Mouse (Mus musculus) heart, postnatal 36 days (tissue): Measurements from ENCODE around the gene Socs7. TPM values are rescaled to one million over a fixed set of nuclear protein-coding genes. Genes with fewer than 3 reads are reported as not detected.
A peak's percentile ranks its signal among the peaks of the same experiment; 100 is the strongest.

ENCODE experiments used
- DNase-seq, 2 experiments: peaks; one replicate each; pipeline ENCODE4 v3.0.0; 2021 to 2022
- intact Hi-C: fragments of 180-260 bp; cut with DNase I; formaldehyde crosslinking; loops from one replicate; pipeline ENCODE4 v1.15.1; 2025
- total RNA-seq, 2 experiments: library from RNA; stranded (reverse); gene quantifications; 2 replicates each; pipeline ENCODE4 v1.2.3; 2021

The Socs7 gene
- total RNA-seq, 2 experiments from 2014 or later, result 18.3 to 19.6 TPM

DNA sequence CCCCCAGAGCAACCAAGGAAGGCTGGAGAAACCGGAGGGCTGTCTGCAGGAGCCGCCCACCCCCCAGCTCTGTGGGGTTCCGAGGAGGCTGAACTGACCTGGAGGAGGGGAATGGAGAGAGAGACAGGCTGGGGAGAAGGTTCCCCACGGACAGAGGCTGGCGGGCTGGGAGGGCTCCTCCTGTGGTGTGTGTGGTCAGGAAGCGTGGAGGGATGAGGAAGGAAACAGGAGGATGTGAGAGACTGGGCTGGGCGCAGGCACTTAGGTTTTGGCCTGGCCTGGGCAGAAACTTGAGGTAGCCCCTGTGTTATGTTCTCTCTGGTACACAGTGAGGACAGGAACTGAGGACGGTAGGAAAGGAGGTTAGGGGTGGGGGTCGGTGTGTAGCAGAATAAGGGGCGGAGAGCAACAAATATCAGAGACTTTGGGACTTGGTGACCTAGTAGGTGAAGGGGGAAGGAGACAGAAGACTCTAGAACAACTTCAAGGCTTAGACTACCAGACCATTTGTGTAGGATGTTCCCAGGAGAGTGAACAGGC, 50.5 kb downstream of the Socs7 start:
- DNase-seq, result peak in 1 of 2 experiments; percentile 34
- intact Hi-C loops, result no loop called here

GRCm38 (mm10) chr11:97415330-97415711, 53.0 kb downstream of the Socs7 start, which contains the start of gene Arhgap23:
Gene Arhgap23, plus strand, starts transcription at chr11:97415533.
- peak; percentile 77 to 81 for DNase-seq

DNA sequence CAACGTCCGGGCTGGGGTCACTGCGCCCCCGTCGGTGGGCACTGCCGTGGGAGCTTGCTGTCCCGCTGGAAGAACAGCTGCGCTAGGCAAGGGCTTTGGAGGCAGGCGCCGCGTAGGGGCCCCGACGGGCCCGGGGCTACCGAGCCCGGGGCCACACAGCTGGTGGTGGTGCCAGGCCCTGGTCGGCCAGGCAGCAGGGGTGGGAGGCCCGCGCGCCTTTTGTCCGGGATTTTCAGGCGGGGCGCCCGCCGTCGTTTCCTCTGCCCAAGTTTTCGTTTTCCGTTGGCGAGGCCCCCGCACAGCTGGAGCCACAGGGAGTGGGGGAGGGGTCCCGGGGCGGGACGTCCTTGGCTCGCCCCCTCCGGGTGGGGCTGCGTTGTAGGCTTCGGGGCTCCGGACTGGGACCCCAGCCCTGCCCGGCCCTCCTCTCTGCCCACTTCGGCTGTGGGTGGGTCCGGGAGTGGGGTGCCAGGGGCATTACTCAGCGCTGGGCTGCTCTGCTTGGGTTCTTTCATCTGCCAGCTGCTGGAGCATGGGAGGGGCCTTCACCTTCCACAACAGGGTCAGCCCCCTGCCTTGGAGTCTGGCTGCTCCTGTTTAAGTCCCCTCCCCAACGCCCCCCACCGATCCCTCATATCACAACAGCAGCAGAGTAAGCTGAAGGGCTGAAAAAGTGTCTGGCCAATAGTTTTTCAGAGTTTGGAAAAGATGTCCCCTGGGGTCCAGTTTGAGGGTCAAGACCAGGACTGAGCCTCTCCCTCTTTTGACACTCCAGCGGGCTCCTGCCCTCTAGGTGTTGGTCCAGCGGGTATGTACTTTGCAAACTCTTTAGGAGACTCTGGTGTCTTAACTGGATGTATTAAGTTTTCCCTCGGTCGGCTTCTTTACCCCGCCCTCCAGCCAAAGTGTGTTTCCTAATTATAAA, 53.6 kb downstream of the Socs7 start:
- peak; percentile 60 to 74 for DNase-seq
- intact Hi-C loops, result no loop called here

More at GRCm38 (mm10) chr11:97415330-97415711, 53.0 kb downstream of the Socs7 start, which contains the start of gene Arhgap23:
- intact Hi-C loops, result no loop called here

DNA sequence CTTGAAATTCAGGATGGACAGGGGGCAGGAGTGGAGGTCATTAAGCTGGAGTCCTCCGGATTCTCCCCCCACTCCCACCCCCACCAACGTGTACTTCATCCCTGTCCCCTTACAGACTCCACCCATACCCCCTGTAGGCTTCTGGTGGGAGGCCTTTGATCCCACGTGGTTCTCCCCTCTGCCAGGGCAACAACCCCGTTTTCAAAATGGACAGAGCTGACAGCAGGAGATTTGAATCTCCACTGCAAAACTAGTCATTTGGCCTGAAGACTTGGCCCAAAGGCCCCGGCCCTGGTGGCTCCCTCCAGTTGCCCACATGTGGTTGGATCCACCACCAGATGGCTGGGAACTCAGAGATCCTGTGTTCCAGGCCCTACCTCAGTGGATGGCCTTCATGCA, 54.3 kb downstream of the Socs7 start:
- intact Hi-C loops, result no loop called here
- no peak for DNase-seq

- intact Hi-C loops, result no loop called here
Observed at GRCm38 (mm10) chr11:97418834-97419539, 56.6 kb downstream of the Socs7 start.

DNA sequence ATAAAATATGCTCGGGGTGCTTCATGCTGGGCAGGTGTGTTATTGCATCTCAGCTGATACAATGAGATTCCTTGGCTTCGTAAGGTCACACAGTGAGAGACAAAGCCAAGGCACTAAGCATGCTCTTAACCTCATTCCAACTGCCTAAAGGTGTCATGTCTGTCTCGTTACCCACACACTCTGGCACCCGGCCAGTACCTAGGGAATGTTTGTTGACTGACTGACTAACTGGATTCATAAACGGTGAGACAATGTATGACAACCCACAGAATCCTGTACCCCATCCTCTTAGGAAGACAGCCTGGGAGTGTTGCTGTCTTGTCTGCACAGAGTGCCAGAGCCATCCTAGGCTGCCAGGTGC, 57.2 kb downstream of the Socs7 start:
- intact Hi-C loops, result no loop called here
- no peak for DNase-seq

More at GRCm38 (mm10) chr11:97418834-97419539, 56.6 kb downstream of the Socs7 start:
- DNase-seq, result no peak

GRCm38 (mm10) chr11:97422507-97422906, 60.2 kb downstream of the Socs7 start:
- DNase-seq, result no peak
- intact Hi-C loops, result no loop called here

DNA sequence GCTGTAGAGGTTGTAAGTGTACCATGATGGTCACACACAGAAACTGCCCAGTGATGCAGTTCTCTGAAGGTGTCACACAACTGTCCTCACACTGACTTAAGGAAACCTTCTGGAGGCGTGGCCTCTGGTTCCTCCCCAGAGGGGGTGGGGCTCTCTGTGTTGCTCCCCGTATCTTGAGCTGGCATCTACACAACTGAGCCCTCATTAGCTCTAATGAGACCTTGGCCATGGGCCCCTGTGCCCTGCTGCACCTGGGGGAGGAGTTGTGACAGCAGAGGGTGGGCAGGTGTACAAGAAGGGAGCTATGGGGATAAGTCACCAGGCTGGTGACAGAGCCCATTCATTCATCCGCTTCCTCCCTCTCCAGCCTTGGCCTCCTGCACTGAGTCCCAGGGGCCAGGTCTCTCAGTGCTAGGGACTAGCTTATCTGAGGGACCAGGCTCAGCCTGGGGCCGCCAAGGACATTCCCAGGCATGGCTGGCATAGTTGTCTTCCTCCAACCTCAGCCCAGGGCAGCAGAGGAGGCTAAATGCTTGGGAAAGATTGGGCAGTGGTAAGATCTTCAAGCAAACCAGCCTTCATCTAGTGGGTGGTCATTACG, 61.8 kb downstream of the Socs7 start:
- intact Hi-C loops, result no loop called here

DNA sequence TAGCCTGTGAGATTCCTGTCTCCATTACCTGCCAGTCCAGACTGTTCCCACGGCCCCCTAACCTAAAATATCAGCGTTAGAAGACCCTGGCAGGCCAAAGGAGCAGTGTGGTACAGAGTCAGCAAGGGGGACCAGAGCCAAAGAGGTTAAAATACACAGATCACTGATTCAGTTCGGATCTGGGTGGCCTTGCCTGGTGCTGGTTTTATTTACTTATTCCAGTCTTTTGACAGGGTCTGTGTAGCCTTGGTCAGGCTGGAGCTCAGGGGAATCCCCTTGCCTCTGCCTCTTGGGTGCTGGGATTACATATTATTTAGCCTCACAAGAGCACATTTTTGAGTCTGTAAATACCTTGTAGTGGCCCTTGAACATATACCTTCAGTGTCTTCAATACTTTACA, 62.5 kb downstream of the Socs7 start:
- no peak for DNase-seq
- intact Hi-C loops, result no loop called here

More for the DNA sequence above, 61.8 kb downstream of the Socs7 start:
- DNase-seq, result no peak

GRCm38 (mm10) chr11:97427794-97428725, 65.7 kb downstream of the Socs7 start:
- intact Hi-C loops, result no loop called here
- peak; percentile 78 for DNase-seq

GRCm38 (mm10) chr11:97428726-97429077, 66.4 kb downstream of the Socs7 start:
- DNase-seq, result no peak
- intact Hi-C loops, result no loop called here

GRCm38 (mm10) chr11:97429615-97430014, 67.3 kb downstream of the Socs7 start:
- intact Hi-C loops, result no loop called here
- DNase-seq, result peak in 1 of 2 experiments; percentile 52

DNA sequence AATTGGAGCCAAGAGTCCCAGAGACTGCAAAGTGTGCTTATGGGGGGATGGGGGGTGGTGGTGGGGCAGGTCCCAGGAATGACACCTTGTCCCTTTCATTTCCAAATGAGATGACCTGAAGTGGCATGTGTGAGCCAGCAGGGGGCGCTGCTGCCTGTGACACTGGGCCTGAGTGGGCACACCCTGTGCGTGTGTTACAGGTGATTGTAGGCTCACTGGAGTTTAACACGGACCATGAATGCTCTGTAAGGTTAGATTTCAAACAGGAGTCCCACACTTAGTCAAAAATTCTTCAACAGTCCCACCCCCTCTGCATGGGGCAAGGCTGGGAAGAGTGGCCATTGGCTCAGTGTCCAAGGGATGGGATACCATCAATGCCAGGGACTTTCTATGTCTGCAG, 69.7 kb downstream of the Socs7 start:
- intact Hi-C loops, result loop anchor here (1.0 to 2.0 kb wide), 2 partner anchors 19 to 37 kb away; no protein-coding TSS in a partner anchor
- DNase-seq, result peak; percentile 76 to 79

GRCm38 (mm10) chr11:97432983-97433539, 70.7 kb downstream of the Socs7 start:
- intact Hi-C loops, result loop anchor here (1.0 to 2.0 kb wide), 3 partner anchors 18 to 36 kb away; no protein-coding TSS in a partner anchor
- DNase-seq, result no peak

DNA sequence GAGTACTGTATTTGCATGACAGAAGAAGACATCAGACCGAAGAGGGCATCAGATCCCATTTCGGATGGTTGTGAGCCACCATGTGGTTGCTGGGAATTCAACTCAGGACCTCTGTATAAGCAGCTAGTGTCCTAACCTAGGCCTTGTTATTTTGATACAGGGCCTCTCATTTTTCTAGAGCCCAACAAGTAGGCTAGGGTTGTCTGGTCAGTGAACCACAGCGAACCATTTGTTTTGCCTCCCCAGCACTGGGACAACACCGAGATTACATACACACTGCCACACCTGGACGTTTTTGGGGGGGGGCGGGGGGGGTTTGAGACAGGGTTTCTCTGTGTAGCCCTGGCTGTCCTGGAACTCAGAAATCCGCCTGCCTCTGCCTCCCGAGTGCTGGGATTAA, 71.8 kb downstream of the Socs7 start:
- intact Hi-C loops, result no loop called here
- DNase-seq, result no peak

DNA sequence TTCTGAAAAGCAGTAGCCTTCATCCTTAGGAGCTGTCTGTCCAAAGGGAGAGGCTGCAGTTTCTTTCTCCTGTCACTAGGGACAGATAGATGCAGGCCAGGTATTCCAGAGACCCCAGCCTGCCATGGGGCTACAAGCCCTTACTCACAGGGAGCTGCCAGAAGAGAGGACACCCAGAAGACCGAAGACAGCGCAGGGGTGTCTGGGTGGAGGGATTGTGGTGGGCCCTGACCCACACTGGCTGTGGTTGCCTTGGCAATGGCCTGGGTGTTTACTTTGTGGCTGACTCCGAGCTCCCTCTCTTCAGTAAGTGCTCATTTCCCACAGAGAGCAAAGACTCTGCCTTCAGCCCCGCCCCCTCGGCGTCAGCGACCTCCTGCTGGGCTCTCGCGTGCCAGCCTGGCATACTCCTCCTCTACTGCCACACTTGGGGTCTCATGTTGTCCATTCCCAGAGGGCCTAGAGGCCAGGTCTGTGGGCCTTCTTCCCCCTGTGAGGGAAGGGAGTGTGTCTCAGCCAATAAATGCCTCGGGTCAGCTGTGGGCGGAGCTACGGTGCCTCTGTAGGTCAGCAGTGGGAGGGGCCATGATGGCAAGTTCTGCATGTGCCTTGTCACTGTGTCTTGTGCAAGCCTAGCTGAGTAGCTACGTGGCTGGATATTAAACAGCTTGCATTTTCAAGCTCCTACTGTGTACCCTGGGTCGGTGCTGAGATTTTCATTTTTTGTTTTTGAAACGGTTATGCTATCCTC, 72.5 kb downstream of the Socs7 start:
- peak; percentile 78 to 84 for DNase-seq
- intact Hi-C loops, result no loop called here

DNA sequence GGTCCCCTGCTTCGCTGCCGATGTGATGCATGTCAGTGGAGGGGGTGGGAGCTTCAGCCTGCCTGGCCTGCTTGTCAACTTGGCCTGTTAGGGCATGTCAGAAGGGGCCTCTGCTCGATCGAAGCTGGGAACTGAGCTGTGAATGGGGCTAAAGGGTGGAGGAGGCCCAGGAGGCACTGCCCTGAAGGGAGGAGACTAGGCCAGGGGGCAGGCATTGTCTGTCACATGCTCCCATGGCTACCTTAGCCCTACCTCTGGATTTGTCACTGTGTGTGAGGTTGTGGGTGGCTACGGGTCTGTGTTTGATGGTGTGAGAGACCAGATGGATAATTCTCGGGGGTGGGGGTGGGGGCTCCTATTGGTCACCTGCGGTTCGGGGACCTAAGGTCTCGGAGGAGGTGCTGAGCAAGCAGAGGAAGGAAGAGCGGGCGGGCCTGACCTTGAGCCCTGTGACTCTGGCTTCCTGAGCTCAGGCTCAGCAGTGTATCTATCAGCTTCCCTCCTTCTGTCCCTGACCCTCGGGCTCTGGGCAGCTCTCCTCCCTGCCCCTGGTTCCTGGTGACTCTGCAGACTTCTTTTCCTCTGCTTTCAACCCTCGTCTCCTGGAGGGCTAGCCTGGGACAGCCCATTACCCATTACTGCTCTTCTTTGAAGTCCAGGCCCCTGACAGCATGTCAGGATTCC, 73.6 kb downstream of the Socs7 start:
- peak; percentile 46 to 49 for DNase-seq
- intact Hi-C loops, result no loop called here

DNA sequence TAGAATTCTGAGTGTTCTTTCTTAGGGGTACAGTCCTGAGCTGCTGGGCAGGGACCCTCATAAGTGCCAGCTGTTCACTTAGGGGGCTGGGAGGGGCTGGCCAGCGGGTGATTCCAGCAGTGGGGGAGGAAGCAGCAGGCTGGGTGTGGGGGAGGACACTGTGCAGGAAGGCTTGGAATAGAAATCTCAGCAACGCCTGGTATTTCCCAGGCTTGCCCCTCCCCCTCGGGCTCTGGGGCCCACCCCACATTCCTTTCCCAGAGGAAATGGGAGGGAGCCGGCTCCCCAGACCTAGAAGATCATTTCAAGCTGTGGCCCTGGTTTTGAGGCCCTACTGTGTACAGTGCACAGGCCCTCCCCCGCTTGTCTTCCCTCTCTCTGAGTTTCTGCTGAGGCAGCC, 75.4 kb downstream of the Socs7 start:
- intact Hi-C loops, result no loop called here
- peak; percentile 80 for DNase-seq
